Mouse (Mus musculus) c-Kit-positive CD71-positive TER-119-negative erythroid progenitor cells, embryonic 14.5 days (primary cell): ENCODE results near the gene Lrrc28.

Source experiments
- DNase-seq: peaks from one replicate; pipeline ENCODE4 v3.0.0-alpha.2; 2013; ENCODE audit warnings: low read depth

Lrrc28 gene

DNA sequence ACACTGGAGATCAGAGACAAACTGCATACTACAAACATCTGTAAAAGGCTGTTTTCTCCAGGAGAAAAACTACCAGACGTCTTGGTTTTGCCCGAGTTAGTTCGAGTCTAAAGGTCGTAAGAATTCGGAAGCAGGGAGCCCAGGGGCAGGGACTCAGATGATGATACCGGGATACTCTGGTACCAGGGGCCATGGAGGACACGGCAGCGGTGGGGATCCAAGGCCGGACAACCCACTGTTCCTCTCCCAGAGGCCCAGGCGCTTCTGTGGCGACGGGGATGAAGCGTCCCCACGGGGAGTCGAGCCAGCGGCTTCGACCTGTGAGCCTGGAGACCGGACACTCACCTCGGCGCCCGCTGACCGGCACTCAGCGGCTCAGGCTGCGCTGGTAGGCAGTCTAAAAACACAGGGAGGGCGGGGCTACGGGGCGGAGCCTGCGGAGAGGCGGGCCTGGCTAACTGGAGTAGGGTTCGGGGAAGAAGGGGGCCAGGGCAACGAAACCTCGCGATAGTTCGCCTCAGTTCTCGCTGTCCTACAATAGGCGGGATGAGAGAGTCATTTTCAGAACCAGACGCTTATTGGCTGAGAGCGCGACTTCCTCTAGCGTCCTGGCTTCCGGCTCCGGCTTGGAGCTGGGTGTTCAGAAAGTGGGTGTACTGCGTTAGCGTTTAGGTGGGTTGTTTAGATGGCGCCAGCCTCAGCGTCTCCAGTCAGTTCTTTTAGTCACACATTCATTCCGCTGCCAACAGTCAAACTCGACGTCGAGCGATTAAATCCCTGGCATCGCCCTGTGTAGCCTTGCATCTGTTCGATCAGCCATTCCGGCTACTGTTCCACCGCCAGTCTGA lies at the start of gene Lrrc28:
Gene Lrrc28, minus strand, starts transcription at position 436 of the 848 bp plus-strand sequence.
- peak; percentile 99 for DNase-seq

DNA sequence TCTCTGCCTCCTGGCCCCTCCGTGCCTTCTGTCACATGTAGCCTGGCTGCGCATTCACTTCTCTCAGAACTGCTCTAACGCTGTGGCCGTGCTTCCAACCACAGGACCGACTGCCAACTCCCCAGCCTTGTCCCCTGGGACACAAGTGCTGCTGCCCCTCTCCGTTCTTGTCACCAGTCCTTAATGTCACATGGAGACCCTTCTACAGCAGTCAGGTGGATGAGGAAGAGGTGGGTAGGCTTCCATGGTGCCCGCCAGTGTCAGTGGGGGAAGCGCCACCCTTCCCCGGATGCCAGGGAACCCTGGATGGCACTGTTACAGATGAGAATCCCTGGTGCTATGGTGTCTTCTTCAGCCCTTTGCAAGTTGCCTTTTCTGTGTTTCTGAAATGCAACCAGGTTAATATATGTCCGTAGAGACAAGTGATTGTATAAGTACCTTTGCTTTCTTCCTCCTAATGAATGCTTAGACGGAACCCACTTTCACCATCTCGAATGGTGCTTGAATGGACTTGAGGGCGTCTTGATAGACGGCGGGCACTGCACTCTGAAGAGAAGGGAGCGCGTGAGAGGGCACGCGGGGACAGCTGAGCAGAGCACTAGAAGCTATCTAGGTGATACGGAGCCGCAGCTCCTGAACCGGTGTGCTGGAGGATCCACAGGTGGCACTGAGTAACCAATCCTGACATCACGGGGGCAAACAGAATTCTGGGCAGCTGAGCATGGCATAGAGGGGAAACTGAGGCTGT lies 47.9 kb upstream of the Lrrc28 start:
- DNase-seq = no peak

DNA sequence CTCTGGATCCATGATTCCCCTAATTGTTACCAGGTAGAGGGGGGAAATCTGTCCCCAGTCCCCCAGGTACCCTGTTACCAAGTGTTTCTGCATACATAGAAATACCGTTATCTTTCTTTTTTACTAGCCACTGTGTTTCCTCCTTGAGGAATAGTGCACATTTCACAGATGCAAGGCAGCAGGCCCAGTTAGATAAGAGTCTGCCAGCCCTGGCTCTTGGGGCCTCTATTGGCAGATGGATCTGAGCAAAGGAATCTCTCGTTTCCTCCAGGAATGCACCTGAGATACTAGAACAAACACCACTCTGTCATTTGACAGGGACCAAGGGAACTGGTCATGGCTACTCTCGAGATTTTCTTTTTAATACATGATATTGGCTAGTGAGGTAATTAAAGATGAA lies 47.1 kb upstream of the Lrrc28 start:
- DNase-seq = no peak

DNA sequence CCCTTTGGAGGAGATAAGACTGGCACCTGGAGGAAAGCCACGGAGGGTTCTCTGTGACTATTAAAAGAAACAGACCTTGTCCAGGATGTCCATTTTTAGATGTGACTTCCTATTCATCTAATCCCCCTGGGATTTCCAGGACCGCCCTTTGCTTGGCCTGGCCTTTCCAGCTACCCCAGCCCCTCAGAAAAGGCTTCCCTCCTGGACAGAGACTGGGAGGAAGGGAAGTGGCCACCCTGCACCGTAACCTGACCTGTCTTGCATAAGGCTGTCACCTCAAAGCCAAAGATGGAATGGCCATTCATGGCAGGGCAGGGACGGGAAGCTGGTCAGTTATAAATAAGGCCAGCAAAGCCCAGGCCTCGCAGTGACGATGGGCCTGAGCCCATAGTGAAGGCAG lies 46.0 kb upstream of the Lrrc28 start:
- DNase-seq = no peak

DNA sequence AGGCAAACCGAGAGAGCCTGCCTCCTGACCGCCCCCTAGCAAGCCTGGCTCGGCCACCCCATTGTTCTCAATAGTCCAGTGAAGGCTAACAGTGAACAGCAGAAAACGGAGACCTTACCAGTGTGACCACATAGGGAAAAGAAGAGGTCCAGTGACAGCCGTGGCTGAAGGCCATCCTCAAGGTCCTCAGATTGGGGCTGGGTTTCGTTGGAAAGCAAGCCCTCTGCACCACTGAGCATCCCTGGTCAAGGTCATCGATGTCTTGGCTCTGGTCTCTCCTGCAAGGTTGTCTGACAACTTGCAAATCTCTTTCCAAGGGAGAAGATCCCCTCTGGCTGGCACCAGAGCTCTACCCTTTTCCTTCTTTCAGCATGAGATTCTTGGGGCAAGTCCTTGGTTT lies 44.7 kb upstream of the Lrrc28 start:
- no peak for DNase-seq

DNA sequence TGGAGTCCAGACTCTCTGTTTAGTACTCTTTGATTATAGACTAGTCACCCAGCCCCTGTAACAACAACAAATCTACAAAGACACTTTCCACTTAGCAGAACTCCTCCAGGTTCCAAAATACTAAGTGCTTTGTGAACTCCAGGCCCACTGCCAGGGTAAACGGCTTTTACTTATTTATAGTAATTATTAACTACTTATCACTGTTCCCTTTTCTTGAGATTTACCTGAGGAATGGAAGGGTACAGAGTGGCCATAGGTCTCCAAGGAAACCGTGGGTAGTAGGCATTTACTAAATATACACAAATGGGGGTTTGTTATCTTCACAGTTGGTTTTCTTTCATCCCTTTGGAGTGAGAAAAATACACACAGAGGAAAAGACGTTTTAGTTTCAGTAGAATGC lies 43.2 kb upstream of the Lrrc28 start:
- no peak for DNase-seq

DNA sequence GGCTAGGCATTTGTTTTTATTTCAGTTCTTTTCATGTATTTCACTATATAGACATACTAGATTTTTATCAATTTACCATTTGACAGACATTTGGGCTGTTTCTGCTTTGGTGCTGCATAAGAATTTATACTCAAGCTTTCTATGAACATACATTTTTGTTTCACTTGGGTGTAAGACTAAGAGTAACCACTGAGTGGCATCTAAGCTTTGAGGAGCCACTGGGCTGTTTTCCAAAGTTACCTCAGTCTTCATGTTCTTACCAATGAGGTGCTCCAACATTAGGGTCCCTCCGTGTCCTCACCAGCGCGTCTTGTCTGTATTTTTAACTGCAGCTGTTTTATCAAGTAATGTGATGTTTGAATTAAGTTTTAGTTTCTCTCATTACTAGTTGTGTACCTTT lies 41.5 kb upstream of the Lrrc28 start:
- DNase-seq = no peak

DNA sequence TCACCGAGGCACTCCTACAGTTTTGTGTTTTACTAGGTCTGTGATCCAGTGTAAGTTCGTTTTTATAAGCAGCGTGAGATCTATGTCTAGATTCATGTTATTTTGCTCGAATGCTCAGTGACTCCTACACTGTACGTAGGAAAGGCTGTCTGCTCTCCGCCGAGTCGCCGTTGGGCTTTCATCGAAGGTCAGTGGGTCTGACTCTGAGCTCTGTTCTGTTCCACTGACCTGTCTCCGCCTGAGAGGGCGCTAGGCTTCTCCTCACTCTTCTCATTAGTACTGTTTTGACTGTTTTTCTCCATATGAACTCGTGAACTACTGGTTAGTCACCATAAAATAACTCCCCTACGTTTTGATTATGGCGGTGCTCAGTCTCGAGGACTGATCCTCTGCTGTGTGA lies 37.9 kb upstream of the Lrrc28 start:
- DNase-seq = no peak

DNA sequence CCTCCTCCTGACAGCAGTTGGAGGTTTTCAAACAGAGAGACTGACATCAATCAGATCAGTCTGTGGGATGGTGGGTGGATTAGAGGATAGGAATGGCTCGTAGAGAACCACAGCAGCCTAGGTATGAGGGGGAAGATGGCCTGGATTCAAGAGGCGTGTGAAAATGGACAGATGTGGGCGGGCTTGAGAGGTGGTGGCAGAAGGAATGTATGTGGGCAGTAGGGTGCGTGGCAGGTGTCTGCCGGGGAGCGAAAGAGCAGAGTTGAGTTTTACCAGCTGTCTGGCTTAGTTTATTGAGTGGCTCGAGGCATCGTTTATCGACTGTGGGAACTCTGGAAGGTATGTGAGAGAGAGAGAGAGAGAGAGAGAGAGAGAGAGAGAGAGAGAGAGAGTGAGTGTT lies 36.0 kb upstream of the Lrrc28 start:
- DNase-seq = no peak

DNA sequence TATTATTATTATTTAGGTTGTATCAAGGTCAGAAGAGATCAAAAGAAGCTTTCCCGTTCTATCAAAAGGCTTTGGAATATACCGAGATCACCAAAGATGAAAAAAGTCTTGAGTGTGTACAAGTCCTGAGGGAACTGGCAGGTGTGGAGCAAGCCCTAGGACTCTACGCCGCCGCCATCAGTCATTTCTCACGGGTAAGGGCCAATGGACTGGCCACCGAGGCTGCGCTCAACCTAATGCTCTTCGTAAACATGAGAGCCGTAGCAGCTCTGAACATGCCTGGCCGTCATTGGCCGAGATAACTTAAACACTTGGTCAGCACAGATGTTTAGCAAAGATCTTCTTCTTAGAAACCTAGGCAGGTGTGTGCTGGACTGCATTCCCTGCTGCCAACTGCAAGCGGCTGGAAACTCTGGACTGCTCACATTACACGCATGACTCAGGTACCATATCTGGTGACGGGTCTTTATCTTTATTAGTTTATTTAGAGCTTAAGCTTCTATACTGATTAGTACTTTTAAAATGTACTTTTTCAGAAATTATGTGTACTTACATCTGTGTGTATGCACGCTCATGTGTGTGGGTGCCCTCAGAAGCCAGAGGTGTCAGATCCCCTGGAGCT lies 33.9 kb upstream of the Lrrc28 start:
- DNase-seq = no peak

DNA sequence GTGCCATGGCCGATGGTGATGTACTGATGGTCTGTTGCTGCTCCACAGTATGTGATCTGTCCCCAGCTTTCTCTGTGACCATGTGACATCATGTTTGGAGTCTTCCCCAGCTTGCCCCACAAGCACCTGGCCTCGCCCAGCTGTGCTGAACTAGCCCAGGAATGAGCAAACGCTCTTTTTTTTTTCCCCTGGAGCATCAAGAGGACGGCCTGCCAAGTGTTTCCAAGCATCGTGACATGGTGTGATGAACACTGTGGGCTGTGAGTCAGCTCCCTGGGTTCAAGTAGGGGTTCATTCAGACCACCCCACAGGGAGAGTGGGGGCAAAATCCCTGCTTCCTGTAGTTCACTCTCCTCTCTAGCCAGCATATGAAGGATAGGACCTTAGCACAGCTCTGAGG lies 28.6 kb upstream of the Lrrc28 start:
- no peak for DNase-seq

DNA sequence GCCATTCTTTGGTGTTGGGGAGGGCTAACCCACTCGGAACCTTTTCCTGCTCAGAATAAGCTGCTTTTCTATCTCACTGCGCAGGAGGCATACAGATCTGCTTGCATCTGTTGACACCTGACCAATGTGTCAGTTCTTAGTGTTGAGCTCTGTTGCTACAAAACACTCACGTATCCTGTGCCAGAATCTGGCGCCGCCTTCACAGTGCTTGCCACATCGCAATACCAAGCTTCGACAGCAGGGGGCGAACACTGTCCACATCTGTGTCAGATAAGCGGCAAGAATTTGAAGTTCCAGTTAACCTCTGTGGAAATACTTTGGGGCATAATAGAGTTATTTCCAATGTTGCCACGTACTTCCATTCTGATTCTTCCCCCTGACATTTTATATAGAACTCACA lies 27.6 kb upstream of the Lrrc28 start:
- peak; percentile 66 for DNase-seq

DNA sequence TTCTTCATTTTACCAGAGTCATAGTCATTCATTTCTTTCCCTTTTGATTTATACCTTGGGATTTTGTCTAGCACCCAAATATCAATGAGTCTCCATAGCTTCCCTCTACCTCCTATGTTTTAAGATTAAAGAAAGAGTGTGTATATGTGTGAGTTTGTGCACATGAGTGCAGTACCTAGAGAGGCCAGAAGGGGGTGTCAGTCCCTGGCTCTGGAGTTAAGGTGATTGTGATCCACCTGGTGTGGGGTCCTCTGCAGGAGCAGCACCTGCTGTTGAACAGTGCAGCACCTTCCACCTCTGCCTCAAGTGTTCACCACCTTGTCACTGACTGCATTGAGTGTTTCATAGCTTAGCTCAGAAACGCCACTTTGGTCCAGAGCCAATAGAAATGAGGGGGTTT lies 25.9 kb upstream of the Lrrc28 start:
- DNase-seq = no peak

DNA sequence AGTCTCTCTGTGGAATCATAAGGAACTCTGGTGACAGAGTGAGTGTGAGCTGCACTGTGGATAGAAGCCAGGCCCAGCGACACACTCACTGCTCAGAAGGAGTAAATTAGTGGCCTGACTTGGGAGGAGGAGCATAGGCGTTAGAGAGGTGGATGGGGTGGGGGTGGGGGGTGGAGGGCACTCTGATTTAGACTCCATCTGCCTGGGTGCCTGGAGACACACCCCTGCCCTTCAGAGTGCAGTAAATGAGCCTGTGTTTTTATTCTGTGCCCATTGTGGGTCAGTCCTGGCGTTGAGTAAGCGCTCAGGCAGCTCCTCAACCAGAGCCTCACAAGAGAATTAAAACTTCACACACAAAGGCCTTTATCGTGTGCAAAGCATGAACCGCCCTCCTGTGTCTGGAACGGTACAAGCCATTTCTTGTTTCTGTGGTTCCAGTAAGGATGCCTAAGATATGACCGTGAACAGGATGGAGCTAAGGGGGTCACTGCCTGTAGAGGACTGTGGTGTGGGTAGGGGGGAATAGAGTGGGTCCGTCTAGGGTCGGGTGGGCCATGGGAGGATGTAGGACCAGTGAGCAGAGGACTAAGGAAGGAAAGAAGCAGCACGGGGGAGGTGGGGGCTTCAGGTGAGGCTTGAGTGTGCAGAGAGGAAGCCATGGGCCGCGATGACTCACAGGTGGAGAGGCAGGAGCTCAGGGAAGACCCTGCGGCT lies 19.1 kb upstream of the Lrrc28 start:
- DNase-seq = no peak

DNA sequence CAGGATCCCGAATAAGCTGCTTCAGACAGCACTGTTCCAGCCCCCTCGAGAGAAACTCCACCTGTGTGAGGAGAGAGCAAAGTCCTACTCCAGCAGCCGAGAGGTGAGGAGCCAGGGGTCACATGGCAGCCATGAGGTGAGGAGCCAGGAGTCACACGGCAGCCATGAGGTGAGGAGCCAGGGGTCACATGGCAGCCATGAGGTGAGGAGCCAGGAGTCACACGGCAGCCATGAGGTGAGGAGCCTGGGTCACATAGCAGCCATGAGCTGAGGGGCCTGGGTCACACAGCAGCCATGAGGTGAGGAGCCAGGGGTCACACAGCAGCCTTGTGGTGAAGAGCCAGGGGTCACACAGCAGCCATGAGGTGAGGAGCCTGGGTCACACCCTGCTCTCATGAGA lies 17.4 kb upstream of the Lrrc28 start:
- DNase-seq = no peak

DNA sequence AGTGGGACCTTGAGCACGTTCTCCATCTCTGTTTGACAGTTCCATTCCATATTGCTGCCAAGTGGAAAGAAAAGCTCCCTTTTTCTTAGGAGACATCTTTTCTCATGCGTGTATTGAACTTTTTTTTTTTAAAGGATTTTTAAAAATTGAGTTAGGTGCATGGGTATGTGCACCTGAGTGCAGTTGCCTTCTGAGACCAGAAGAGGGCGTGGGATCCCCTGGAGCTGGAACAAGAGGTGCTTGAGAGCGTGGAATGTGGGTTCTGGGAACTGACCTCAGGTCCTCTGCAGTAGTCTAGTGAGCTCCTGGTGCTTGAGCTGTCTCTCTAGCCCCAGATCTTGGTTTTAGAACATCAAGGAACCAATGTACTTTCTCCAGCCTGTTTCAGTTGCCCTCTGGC lies 13.0 kb upstream of the Lrrc28 start:
- DNase-seq = no peak

DNA sequence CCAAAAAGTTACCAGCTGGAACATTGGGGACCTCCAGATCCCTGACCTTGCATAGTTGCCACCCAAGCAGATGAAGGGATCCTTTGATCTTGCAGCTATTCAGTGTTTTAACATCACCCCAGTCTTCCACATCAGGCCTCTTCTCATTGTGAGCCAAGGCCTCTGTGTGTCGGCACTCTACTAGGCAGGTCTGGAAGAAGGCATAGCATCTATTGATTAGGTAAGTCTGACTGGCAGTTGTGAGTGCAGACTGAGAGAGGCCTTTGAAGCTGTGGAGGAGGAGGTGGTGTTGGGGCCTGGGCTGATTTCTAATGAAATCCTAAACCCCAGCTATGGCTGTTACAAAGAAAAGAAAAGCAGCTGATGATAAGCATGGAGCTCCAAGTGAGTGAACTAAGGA lies 10.1 kb upstream of the Lrrc28 start:
- no peak for DNase-seq

DNA sequence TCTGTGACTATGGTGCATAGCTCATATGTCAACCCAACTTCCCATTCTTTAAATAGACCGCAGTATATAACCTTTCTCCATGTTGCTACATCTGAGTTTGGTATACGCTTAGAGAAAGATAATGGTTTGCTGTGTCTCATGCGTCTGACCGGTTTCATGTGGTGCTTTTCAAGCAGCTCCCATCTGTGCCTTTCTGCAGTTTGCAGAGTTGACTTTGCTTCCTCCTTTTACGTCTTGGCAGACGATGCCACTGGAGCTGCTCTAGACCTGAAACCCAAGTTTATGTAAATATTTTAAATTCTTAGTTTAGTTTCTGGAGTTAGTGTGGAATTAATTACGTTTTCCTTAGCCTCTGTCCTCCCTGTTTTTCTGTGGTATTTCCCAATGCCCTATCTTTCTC lies 9.6 kb upstream of the Lrrc28 start:
- DNase-seq = no peak

DNA sequence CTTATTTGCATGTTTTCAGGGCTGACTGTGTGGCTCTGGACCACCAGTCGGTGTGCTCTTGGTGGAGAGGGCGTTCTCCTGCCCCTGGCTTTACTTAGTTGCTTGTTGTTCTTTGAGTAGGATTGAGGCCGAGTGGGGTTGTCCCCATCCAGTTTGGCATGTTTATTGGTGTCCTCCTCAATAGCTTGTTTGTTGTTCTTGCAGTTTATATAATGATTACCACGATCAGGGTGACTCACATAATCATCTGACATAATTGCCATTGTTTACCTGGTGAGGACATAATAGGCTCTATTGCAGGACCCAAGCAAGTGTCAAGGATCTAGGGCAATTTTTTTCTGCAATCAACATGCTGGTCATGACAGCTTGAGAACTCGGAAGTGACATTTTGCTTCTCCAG lies 7.1 kb upstream of the Lrrc28 start:
- DNase-seq = no peak

DNA sequence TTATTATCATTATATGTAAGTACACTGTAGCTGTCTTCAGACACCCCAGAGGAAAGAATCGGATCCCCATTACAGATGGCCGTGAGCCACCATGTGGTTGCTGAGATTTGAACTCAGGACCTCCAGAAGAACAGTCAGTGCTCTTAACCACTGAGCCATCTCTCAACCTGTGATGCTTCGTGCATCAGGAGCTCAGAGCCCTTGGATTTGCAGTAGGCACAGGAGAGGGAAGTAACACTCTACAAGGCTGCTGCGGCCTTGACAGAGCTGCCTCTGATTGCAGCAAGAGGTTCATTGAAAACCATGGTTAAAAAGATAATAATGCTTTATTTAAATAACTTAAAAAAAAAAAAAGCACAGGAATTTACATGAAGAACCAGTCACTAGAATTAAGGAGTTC lies 3.3 kb upstream of the Lrrc28 start:
- no peak for DNase-seq

DNA sequence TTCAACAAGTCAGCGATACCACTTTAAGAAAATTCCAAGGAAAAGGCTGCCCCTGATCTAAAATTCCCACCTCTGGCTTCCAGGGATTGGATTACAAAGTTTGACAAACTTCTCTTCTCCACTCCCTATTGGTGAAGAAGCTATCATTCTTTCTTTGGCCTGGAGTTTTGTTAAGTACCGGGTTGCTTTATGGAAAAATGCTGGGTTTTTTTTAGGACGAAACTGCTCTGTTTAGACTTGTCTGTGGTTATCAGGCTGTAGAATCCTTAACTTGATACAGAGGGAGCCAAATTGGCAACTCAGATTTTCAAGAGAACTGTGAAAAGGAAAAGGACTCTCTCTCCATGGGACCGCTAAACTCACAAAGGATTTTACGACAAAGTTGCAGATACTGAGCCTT lies 2.2 kb upstream of the Lrrc28 start, which contains the start of gene Ttc23:
Gene Ttc23, plus strand, starts transcription at position 134 of the 400 bp plus-strand sequence.
- DNase-seq = no peak

DNA sequence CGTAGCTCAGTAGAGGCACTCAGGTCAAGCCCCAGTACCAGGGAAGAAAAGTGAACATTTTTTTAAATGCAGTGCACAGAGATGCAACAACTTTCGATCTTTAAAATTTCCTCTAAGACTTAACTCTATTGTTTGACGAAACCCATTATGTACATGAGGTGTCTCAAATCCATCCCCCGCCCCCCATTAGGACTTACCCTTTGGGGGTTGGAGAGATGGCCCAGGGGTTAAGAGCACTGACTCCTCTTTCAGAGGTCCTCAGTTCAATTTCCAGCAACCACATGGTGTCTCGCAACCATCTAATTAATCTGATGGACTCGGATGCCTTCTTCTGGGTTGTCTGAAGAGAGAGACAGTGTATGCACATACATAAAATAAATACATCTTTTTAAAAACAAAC lies 1.1 kb upstream of the Lrrc28 start:
- DNase-seq = no peak

DNA sequence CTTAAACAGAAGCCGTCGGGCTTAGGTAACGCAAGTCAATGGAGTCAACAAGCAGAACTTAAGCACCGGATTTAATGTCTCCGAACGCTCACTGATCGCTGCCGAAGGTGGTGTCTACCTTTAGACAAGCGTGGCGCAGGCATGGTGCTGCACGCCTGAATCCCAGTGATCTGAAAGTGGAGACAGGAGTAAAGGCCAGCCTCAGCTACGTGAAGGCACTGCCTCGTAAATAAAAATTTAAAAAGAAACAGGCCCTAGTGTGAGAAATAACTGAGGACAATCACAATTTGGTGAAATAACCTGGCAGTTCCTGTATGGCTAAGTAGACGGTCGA lies 580 bp upstream of the Lrrc28 start:
- DNase-seq = no peak
